Mouse (Mus musculus) ES-E14 (cell line): Measurements from ENCODE around the gene Ctsa. TPM values are rescaled to one million over a fixed set of nuclear protein-coding genes. Genes with fewer than 3 reads are reported as not detected.

Source experiments
- DNase-seq: peaks from one replicate; pipeline ENCODE4 v3.0.0-alpha.2; 2013; ENCODE audit warnings: low read depth, low spot score
- H3K27ac ChIP-seq: 2 replicates; pipeline ENCODE4 v1.5.1; 2012; ENCODE audit warnings: low read depth, mild to moderate bottlenecking, low read length, moderate library complexity, mixed read lengths; ENCODE audit not compliant: poor library complexity, insufficient read depth, severe bottlenecking
- H3K36me3 ChIP-seq: 2 replicates; pipeline ENCODE4 v1.6.1; 2012; ENCODE audit warnings: mild to moderate bottlenecking, low read length, moderate library complexity, mixed read lengths; ENCODE audit not compliant: control insufficient read depth, poor library complexity, insufficient read depth, severe bottlenecking
- H3K4me1 ChIP-seq, 2 experiments: fragments of 150-350 bp in 1 of 2; sonication (generic) in 1 of 2; 2 replicates each; pipeline ENCODE4 v1.6.1; 2012; ENCODE audit warnings: low read length in 2 of 2, mild to moderate bottlenecking in 1 of 2, mixed read lengths in 1 of 2; ENCODE audit not compliant: control insufficient read depth in 2 of 2, insufficient read depth in 2 of 2, poor library complexity in 1 of 2
- H3K4me3 ChIP-seq, 2 experiments: fragments of 150-350 bp in 1 of 2; sonication (generic) in 1 of 2; 2 replicates each; pipeline ENCODE4 v1.5.1; 2012; ENCODE audit warnings: low read length in 2 of 2, low read depth in 1 of 2, mild to moderate bottlenecking in 1 of 2, mixed read lengths in 1 of 2; ENCODE audit not compliant: insufficient read depth in 1 of 2, poor library complexity in 1 of 2, severe bottlenecking in 1 of 2
- H3K9ac ChIP-seq: 2 replicates; pipeline ENCODE4 v1.6.1; 2012; ENCODE audit warnings: low read depth, mild to moderate bottlenecking, low read length, mixed read lengths; ENCODE audit not compliant: poor library complexity, insufficient read depth, severe bottlenecking
- H3K9me3 ChIP-seq: fragments of 150-350 bp; sonication (generic); 2 replicates; pipeline ENCODE4 v1.6.1; 2012; ENCODE audit warnings: low read depth, mild to moderate bottlenecking, low read length; ENCODE audit not compliant: control insufficient read depth, insufficient read depth
- CHD2 ChIP-seq: IDR thresholded peaks from 2 replicates; pipeline ENCODE4 v1.6.1; 2014; ENCODE audit warnings: mild to moderate bottlenecking, low read depth, low read length, inconsistent platforms
- HCFC1 ChIP-seq: IDR thresholded peaks from 2 replicates; pipeline ENCODE4 v1.6.1; 2012; ENCODE audit warnings: low read length, inconsistent platforms, borderline replicate concordance; ENCODE audit not compliant: insufficient read depth
- MAFK ChIP-seq: IDR thresholded peaks from 2 replicates; pipeline ENCODE4 v1.6.1; 2014; ENCODE audit warnings: mild to moderate bottlenecking, low read depth, low read length, inconsistent platforms; ENCODE audit not compliant: insufficient read depth
- ZC3H11A ChIP-seq: IDR thresholded peaks from 2 replicates; pipeline ENCODE4 v1.6.1; 2012; ENCODE audit warnings: low read depth, mild to moderate bottlenecking, inconsistent platforms, low read length, borderline replicate concordance
- ZNF384 ChIP-seq: IDR thresholded peaks from 2 replicates; pipeline ENCODE4 v1.6.1; 2012; ENCODE audit warnings: low read depth, low read length, inconsistent platforms
- in situ Hi-C, 2 experiments: fragments of 600-800 bp; cut with MboI; formaldehyde crosslinking; loops; one replicate each; pipeline ENCODE4 v1.15.1; 2025; ENCODE audit warnings: low sequenced_read_pairs in 2 of 2, inconsistent platforms in 1 of 2; ENCODE audit not compliant: unreplicated experiment in 2 of 2
- total RNA-seq: library from RNA; depleted of rRNA; stranded (reverse); fragments of 300-350 nt; gene quantifications from 2 replicates; pipeline ENCODE4 v1.2.3, GENCODE M21; 2012

Gene Ctsa
- total RNA-seq, 1 experiment, result 103 TPM

GRCm38 (mm10) chr2:164813557-164813956 lies 19.1 kb upstream of the Ctsa start:
- in situ Hi-C loops, result no loop called here
- H3K9me3 ChIP-seq, result no peaks in the 10 kb centered on the region
- peaks cover 16% of the 10 kb centered on the region; the same call in 1 of the 2 replicates for H3K36me3 ChIP-seq
- TF ChIP-seq CHD2 (no peak), HCFC1 (no peak), ZNF384 (no peak), ZC3H11A (no peak), MAFK (no peak)
- H3K9ac ChIP-seq, result no peak overlapping the region
- H3K4me1 ChIP-seq, result peaks cover 7 to 20% of the 10 kb centered on the region in 2 experiments; a peak in 3 of 4 replicates
- H3K27ac ChIP-seq, result no peak overlapping the region
- no peak for DNase-seq
- no peak overlapping the region for H3K4me3 ChIP-seq

GRCm38 (mm10) chr2:164815348-164815747 lies 17.3 kb upstream of the Ctsa start:
- Histone ChIP-seq H3K36me3 (peaks cover 15% of the 10 kb centered on the region; the same call in 1 of the 2 replicates), H3K27ac (no peak overlapping the region), H3K9me3 (no peaks in the 10 kb centered on the region), H3K4me1 (peaks cover 7 to 20% of the 10 kb centered on the region in 2 experiments; a peak in 3 of 4 replicates), H3K9ac (no peak overlapping the region), H3K4me3 (no peak overlapping the region)
- no peak for DNase-seq
- TF ChIP-seq MAFK, result no peak
- TF ChIP-seq ZNF384, result no peak
- no peak for TF ChIP-seq HCFC1
- no peak for TF ChIP-seq CHD2
- TF ChIP-seq ZC3H11A, result no peak
- in situ Hi-C loops, result no loop called here

- in situ Hi-C loops, result no loop called here
- Histone ChIP-seq H3K36me3 (peaks cover 19% of the 10 kb centered on the region; the same call in 1 of the 2 replicates), H3K27ac (no peak overlapping the region), H3K4me3 (no peak overlapping the region), H3K9me3 (no peaks in the 10 kb centered on the region), H3K4me1 (peaks cover 7 to 23% of the 10 kb centered on the region in 2 experiments; a peak in 3 of 4 replicates), H3K9ac (no peak overlapping the region)
- TF ChIP-seq HCFC1, result no peak
- no peak for DNase-seq
Measured at GRCm38 (mm10) chr2:164815821-164816220, 16.9 kb upstream of the Ctsa start.

- Histone ChIP-seq H3K4me3 (no peak overlapping the region), H3K9ac (no peak overlapping the region), H3K4me1 (peaks cover 7 to 31% of the 10 kb centered on the region in 2 experiments; a peak in 3 of 4 replicates), H3K9me3 (no peaks in the 10 kb centered on the region), H3K27ac (no peak overlapping the region; the same call in 1 of the 2 replicates), H3K36me3 (peaks cover 21% of the 10 kb centered on the region; the same call in 1 of the 2 replicates)
- TF ChIP-seq MAFK, result no peak
- in situ Hi-C loops, result no loop called here
- DNase-seq, result no peak
Measured at GRCm38 (mm10) chr2:164817206-164817605, 15.5 kb upstream of the Ctsa start.

- Histone ChIP-seq H3K4me3 (no peak overlapping the region), H3K4me1 (peaks cover 7 to 31% of the 10 kb centered on the region in 2 experiments; a peak in 3 of 4 replicates), H3K27ac (peak overlapping the region; percentile 34; the same call in 1 of the 2 replicates), H3K36me3 (peaks cover 17% of the 10 kb centered on the region; the same call in 1 of the 2 replicates), H3K9me3 (no peaks in the 10 kb centered on the region), H3K9ac (no peak overlapping the region)
- TF ChIP-seq ZNF384, result no peak
- TF ChIP-seq HCFC1, result no peak
- no peak for TF ChIP-seq ZC3H11A
- no peak for TF ChIP-seq CHD2
- no peak for TF ChIP-seq MAFK
- DNase-seq, result no peak
- in situ Hi-C loops, result no loop called here
Measured at GRCm38 (mm10) chr2:164817703-164818102, 15.0 kb upstream of the Ctsa start.
